Mouse (Mus musculus) myocyte (in vitro differentiated cells): ENCODE results near the gene Pde1b.

ENCODE experiments used
- CEBPB ChIP-seq: IDR thresholded peaks from 2 replicates; pipeline ENCODE4 v1.6.1; 2011; ENCODE audit warnings: mild to moderate bottlenecking, moderate library complexity; ENCODE audit not compliant: poor library complexity, insufficient read depth, severe bottlenecking
- E2F4 ChIP-seq: IDR thresholded peaks from one replicate; pipeline ENCODE4 v1.6.1; 2011; ENCODE audit warnings: mild to moderate bottlenecking, control low read depth, moderate library complexity; ENCODE audit not compliant: insufficient read depth
- MAX ChIP-seq: IDR thresholded peaks from one replicate; pipeline ENCODE4 v1.6.1; 2011; ENCODE audit warnings: low read depth, mild to moderate bottlenecking, control low read depth
- MYOG ChIP-seq, 3 experiments: IDR thresholded peaks; one replicate each; pipeline ENCODE4 v1.6.1; 2011; ENCODE audit warnings: control low read depth in 2 of 3, low read depth in 2 of 3, mild to moderate bottlenecking in 2 of 3; ENCODE audit not compliant: insufficient read length in 2 of 3, control insufficient read depth in 1 of 3, insufficient read depth in 1 of 3
- POLR2A ChIP-seq: IDR thresholded peaks from one replicate; pipeline ENCODE4 v1.6.1; 2011; ENCODE audit warnings: low read depth, mild to moderate bottlenecking, control low read depth, moderate library complexity; ENCODE audit not compliant: insufficient read length
- POLR2AphosphoS2 ChIP-seq: IDR thresholded peaks from one replicate; pipeline ENCODE4 v1.6.1; 2011; ENCODE audit warnings: low read depth, control low read depth; ENCODE audit not compliant: insufficient read length

- TF ChIP-seq MAX (no peak), POLR2A (no peak), POLR2AphosphoS2 (no peak), MYOG (IDR thresholded peaks at IDR 0.05; ENCODE audit: control insufficient read depth in 1 of 3, insufficient read depth in 1 of 3, insufficient read length in 2 of 3, low read depth in 2 of 3) (no peak), CEBPB (no peak), E2F4 (no peak)
These were observed 20.3 kb upstream of the Pde1b start for GRCm38 (mm10) chr15:103482488-103482887.
